Mouse (Mus musculus) forebrain, embryonic 11.5 days (tissue): ENCODE data around the gene Smim9. TPM values are rescaled to one million over a fixed set of nuclear protein-coding genes. Genes with fewer than 3 reads are reported as not detected.
"Not testable (repeated sequence)": the region's sequence is repeated elsewhere in the genome, so short reads cannot be mapped to it uniquely, and the experiment has no call there.

ENCODE experiments used
- ATAC-seq: fragments of 200-750 bp; cut with Nextera tagmentation; replicated peaks from 2 replicates; pipeline ENCODE4 v1.8.0; 2017; ENCODE audit warnings: moderate TSS enrichment; ENCODE audit not compliant: low FRiP score
- DNase-seq: peaks from one replicate; pipeline ENCODE4 v3.0.0-alpha.2; 2017; ENCODE audit warnings: low spot score
- H3K27ac ChIP-seq: fragments of 300-500 bp; sonication (generic); 2 replicates; pipeline ENCODE4 v1.5.1; 2014; ENCODE audit warnings: low read depth, low read length
- H3K27me3 ChIP-seq: fragments of 300-500 bp; sonication (generic); 2 replicates; pipeline ENCODE4 v1.6.1; 2014; ENCODE audit warnings: mild to moderate bottlenecking, low read length, mixed read lengths; ENCODE audit not compliant: control insufficient read depth, insufficient read depth
- H3K36me3 ChIP-seq: fragments of 300-500 bp; sonication (generic); 2 replicates; pipeline ENCODE4 v1.6.1; 2014; ENCODE audit warnings: mild to moderate bottlenecking, low read length, moderate library complexity, mixed read lengths; ENCODE audit not compliant: control insufficient read depth, insufficient read depth
- H3K4me1 ChIP-seq: fragments of 300-500 bp; sonication (generic); replicated peaks from 2 replicates; pipeline ENCODE4 v1.6.1; 2014; ENCODE audit warnings: low read length, mixed read lengths; ENCODE audit not compliant: control insufficient read depth, insufficient read depth
- H3K4me2 ChIP-seq: fragments of 300-500 bp; sonication (generic); 2 replicates; pipeline ENCODE4 v1.6.1; 2014; ENCODE audit warnings: low read depth, mild to moderate bottlenecking, low read length, moderate library complexity, mixed read lengths; ENCODE audit not compliant: severe bottlenecking
- H3K4me3 ChIP-seq: fragments of 300-500 bp; sonication (generic); 2 replicates; pipeline ENCODE4 v1.5.1; 2014; ENCODE audit warnings: low read depth, low read length
- H3K9ac ChIP-seq: fragments of 300-500 bp; sonication (generic); 2 replicates; pipeline ENCODE4 v1.6.1; 2014; ENCODE audit warnings: low read length
- H3K9me3 ChIP-seq: fragments of 300-500 bp; sonication (generic); 2 replicates; pipeline ENCODE4 v1.6.1; 2016; ENCODE audit warnings: low read length, mixed read lengths; ENCODE audit not compliant: control insufficient read depth
- WGBS: fragments of 180-500 bp; shearing (Covaris S2); extraction: QIAGEN DNeasy Blood & Tissue Kit; methylation state at CpG from one replicate; pipeline ENCODE4 v1.1.7; 2014; 5-methylcytosine and 5-hydroxymethylcytosine counted together
- polyA plus RNA-seq: library from polyadenylated mRNA; unstranded; fragments of >200 nt; fragmentation: Nextera tagmentation; extraction: Ambion mirVana; gene quantifications from 2 replicates; pipeline ENCODE4 v1.2.1, GENCODE M21; 2014

Gene Smim9
- polyA plus RNA-seq = not detected in 2 replicates

DNA sequence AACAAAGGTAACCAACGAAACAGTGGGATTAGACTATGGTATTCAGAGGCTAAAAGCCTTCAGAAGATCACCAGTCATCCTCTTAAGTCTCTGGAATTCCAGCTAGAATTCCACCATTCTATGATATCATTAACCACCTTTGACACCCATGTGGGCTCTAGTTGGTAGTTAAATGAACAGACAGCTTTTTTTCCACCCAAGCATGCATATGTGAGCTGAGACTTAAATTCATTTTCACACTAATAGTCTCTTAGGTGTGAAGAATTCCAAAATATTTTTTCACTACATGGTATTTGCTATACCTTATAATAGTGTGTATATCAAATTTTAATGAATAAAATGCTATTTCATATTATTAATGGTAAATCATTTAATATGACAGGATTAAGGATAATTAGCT is at the start of gene Smim9:
Gene Smim9, minus strand, starts transcription at position 101 of the 400 bp plus-strand sequence.
- Histone ChIP-seq H3K9me3 (no peaks in the 10 kb centered on the region), H3K4me1 (no peaks in the 10 kb centered on the region), H3K4me3 (no peak within 1 kb of the TSS), H3K9ac (no peak within 1 kb of the TSS), H3K36me3 (no peaks in the 10 kb centered on the region), H3K27me3 (no peaks in the 10 kb centered on the region), H3K27ac (no peak within 1 kb of the TSS), H3K4me2 (no peak within 1 kb of the TSS)
- no peak for DNase-seq
- 61% methylated on average over 1 of the region's 1 CpGs for WGBS
- no peak for ATAC-seq

DNA sequence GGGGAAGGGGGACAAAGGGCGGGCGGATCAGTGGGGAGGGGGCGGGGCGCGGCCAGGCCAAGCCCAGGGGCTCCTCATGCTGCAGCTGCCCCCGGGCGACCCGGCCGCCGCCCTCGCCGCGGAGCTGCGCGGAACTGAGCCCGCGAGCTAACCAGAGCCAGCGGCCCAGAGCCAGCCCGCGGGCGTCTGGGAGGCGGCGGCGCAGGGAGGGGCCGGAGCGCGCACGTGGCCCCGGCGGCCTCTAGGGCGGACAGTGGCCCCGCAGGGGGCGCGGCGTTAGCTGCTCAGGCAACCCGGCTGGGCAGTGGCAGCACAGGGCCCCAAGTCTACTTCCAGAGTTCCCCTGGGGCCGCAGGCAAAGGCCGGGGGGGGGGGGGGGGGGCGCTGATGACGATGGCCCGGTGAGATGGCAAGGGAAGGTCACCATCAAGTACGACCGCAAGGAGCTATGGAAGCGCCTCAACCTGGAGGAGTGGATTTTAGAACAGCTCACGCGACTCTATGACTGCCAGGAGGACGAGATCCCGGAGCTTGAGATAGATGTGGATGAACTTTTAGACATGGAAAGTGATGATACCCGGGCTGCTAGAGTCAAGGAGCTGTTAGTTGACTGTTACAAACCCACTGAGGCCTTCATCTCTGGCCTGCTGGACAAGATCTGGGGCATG is 7.9 kb downstream of the Smim9 start:
- Histone ChIP-seq H3K27ac (no peak overlapping the region), H3K27me3 (no peaks in the 10 kb centered on the region), H3K4me1 (no peaks in the 10 kb centered on the region), H3K9ac (peak overlapping the region; percentile 44; the same call in 1 of the 2 replicates), H3K4me3 (peak overlapping the region; percentile 33), H3K9me3 (no peaks in the 10 kb centered on the region), H3K4me2 (peak overlapping the region; percentile 50), H3K36me3 (no peaks in the 10 kb centered on the region)
- WGBS = 29% methylated on average over 19 of the region's 49 CpGs
- peak; percentile 82 for ATAC-seq
- DNase-seq = peak; percentile 74

- no peak overlapping the region for H3K27ac ChIP-seq
- H3K36me3 ChIP-seq = no peaks in the 10 kb centered on the region
- no peaks in the 10 kb centered on the region for H3K4me1 ChIP-seq
- H3K9me3 ChIP-seq = no peaks in the 10 kb centered on the region
- ATAC-seq (no peak), DNase-seq (no peak)
- whole genome bisulfite sequencing = 61% methylated on average over 1 of the region's 1 CpGs
- H3K9ac ChIP-seq = no peak overlapping the region
- no peaks in the 10 kb centered on the region for H3K27me3 ChIP-seq
- no peak overlapping the region for H3K4me3 ChIP-seq
- H3K4me2 ChIP-seq = no peak overlapping the region
These were observed 11.3 kb downstream of the Smim9 start for GRCm38 (mm10) chrX:75152249-75152648.

GRCm38 (mm10) chrX:75150304-75150703 is 13.3 kb downstream of the Smim9 start:
- Histone ChIP-seq H3K4me3 (no peak overlapping the region), H3K4me1 (no peaks in the 10 kb centered on the region), H3K9me3 (no peaks in the 10 kb centered on the region), H3K27ac (no peak overlapping the region), H3K36me3 (no peaks in the 10 kb centered on the region), H3K27me3 (no peaks in the 10 kb centered on the region), H3K4me2 (no peak overlapping the region), H3K9ac (no peak overlapping the region)
- DNase-seq = no peak
- no peak for ATAC-seq
- WGBS = 84% methylated on average over 2 of the region's 2 CpGs

DNA sequence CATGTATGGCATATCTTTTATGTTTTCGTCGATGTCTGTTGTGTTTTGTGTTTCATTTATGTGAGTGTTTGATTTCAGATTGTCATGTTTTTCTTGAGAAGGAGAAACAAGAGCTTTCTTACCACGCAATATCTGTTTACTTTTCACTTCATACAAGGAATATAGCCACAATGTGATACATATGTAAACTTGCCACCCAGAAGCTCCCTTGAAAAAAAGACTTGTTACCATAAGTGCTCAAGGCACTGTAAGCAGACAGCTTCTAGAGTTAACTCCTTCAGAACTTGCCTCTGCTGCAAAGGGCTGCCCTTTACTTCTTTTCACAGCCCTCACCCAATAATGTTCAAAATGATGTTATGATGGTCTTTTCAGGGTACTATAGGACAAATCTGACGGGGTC is 15.2 kb downstream of the Smim9 start:
- Histone ChIP-seq H3K4me3 (no peak overlapping the region), H3K4me2 (no peak overlapping the region), H3K27ac (no peak overlapping the region), H3K4me1 (no peaks in the 10 kb centered on the region), H3K9ac (no peak overlapping the region), H3K36me3 (no peaks in the 10 kb centered on the region), H3K27me3 (no peaks in the 10 kb centered on the region), H3K9me3 (no peaks in the 10 kb centered on the region)
- ATAC-seq = no peak
- no peak for DNase-seq
- WGBS = 87% methylated on average over 4 of the region's 4 CpGs

GRCm38 (mm10) chrX:75143124-75143555 is 20.4 kb downstream of the Smim9 start:
- H3K36me3 ChIP-seq, H3K9ac ChIP-seq, H3K27ac ChIP-seq, H3K27me3 ChIP-seq, H3K4me1 ChIP-seq, H3K9me3 ChIP-seq: not testable (repeated sequence)
- Histone ChIP-seq H3K4me2 (peak overlapping the region; percentile 44; the same call in 1 of the 2 replicates), H3K4me3 (peak overlapping the region; percentile 29; the same call in 1 of the 2 replicates)
- ATAC-seq = peak; percentile 36
- 18% methylated on average over 27 of the region's 42 CpGs for WGBS
- peak; percentile 51 for DNase-seq

DNA sequence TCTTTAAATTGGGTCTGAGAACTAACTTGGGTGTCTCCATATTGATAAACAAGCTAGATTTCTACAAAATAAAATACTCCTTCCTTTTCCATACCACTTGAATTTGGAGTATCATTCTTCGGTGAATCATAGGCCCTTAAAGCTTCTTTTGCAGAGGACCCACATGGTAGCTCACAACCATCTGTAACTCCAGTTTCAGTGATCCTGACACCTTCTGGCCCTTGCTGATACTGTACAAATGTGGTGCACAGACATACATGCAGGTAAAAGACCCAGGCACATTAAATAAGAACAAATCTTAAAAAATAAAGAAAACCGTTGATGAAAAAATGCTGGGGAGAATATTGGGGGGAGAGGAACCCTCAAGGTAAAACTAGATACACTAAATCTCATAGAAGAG is 25.4 kb downstream of the Smim9 start:
- no peak for ATAC-seq
- Histone ChIP-seq H3K9me3 (no peaks in the 10 kb centered on the region), H3K27me3 (no peaks in the 10 kb centered on the region), H3K4me2 (no peak overlapping the region), H3K27ac (no peak overlapping the region), H3K4me1 (no peaks in the 10 kb centered on the region), H3K9ac (no peak overlapping the region), H3K4me3 (no peak overlapping the region), H3K36me3 (no peaks in the 10 kb centered on the region)
- WGBS = 94% methylated on average over 2 of the region's 2 CpGs
- no peak for DNase-seq

DNA sequence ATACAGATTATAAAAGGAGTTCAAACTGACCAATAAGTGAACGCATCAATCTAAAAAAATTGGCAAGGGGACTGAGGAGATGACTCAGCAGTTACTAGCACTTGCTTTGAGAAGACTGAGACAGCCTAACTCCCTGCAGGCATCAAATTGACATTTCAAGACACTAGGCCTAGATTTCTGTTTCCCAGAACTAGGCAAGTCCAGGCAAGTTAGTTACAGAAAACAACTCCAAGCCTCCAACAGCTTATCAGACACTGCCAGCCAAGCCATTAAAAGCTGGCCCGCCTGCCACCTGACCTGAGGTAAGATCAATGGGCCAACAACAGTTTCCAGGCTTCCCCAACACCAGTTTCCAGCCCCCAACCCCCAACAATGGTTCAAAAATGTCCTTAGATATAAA is 25.8 kb downstream of the Smim9 start:
- no peak for DNase-seq
- Histone ChIP-seq H3K36me3 (no peaks in the 10 kb centered on the region), H3K9ac (no peak overlapping the region), H3K27ac (no peak overlapping the region), H3K4me3 (no peak overlapping the region), H3K27me3 (no peaks in the 10 kb centered on the region), H3K4me1 (no peaks in the 10 kb centered on the region), H3K9me3 (no peaks in the 10 kb centered on the region), H3K4me2 (no peak overlapping the region)
- 88% methylated on average over 2 of the region's 2 CpGs for WGBS
- ATAC-seq = no peak

DNA sequence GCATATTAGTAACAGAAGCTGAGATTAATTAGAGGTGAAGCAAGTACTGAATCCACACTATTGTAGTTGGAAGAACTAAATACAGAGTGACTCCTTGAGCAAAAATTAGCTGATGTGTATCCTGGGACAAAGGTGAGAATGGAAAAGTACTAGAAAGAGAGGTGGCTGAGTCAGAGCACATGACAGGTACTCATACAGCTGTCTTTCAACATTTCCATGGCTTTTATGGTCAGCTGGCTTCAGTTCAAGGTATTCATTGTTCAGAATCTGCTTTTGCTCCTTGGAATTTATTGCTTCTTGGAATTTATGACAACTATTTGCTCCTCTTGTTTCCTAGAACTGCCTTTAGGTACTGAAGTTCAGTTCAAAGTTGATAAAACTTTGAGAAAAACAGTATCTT is 26.6 kb downstream of the Smim9 start:
- no peaks in the 10 kb centered on the region for H3K9me3 ChIP-seq
- no peak overlapping the region for H3K9ac ChIP-seq
- no peaks in the 10 kb centered on the region for H3K4me1 ChIP-seq
- H3K4me3 ChIP-seq = no peak overlapping the region
- H3K36me3 ChIP-seq = no peaks in the 10 kb centered on the region
- no peak overlapping the region for H3K27ac ChIP-seq
- ATAC-seq (no peak), DNase-seq (no peak)
- H3K27me3 ChIP-seq = no peaks in the 10 kb centered on the region
- H3K4me2 ChIP-seq = no peak overlapping the region
